Comparison of ENCODE assay signal across 18 mouse cellular contexts in genomic region chr5:112356322-112356721, GRCm38 (mm10). TPM values are rescaled to one million over a fixed set of nuclear protein-coding genes. Genes with fewer than 3 reads are reported as not detected.
A peak's percentile ranks its signal among the peaks of the same experiment; 100 is the strongest.
DNase-seq lines count a peak whose midpoint lies in the region; ATAC-seq and TF ChIP-seq lines count a peak whose summit lies in the region.
"Had no signal": no experiment of that assay in that cellular context is flagged by ENCODE, and none has a peak within 500 bp of the region (broad histone marks: within the 10 kb centered on the region; RNA-seq: fewer than 3 reads in every experiment).

No protein-coding gene starts in this region.

- H3K9me3 ChIP-seq in lung, postnatal 0 days (ENCODE audit: low read length): no peaks in the 10 kb centered on the region
- no peaks in the 10 kb centered on the region for H3K9me3 ChIP-seq in neural tube, embryonic 15.5 days (replicated peaks)
- H3K9me3 ChIP-seq: heart, embryonic 15.5 days; neural tube, embryonic 13.5 days had no signal

- no peak overlapping the region for H3K4me2 ChIP-seq in lung, postnatal 0 days (replicated peaks; ENCODE audit: low read depth, low read length)
- no peak overlapping the region for H3K4me2 ChIP-seq in neural tube, embryonic 15.5 days
- H3K4me2 ChIP-seq: heart, embryonic 15.5 days; neural tube, embryonic 13.5 days had no signal

- DNase-seq in adrenal gland, postnatal 36 days: peak; percentile 11 to 43
- DNase-seq in adrenal gland, postnatal 14 days: no peak
- DNase-seq in layer of hippocampus, adult 2 months (ENCODE audit: low spot score in 2 of 2): no peak
- DNase-seq in layer of hippocampus, adult 8-10 months (ENCODE audit: low spot score in 2 of 2): no peak
- DNase-seq in heart, postnatal 4 days: peak; percentile 24
- DNase-seq in lung, postnatal 0 days (ENCODE audit: low spot score): peak; percentile 5
- no peak for DNase-seq in gastrocnemius, postnatal 14 days
- DNase-seq: gastrocnemius, adult 2 months; retina, postnatal 1 day; thymus, adult 18-20 months had no signal

- no peak overlapping the region for H3K4me3 ChIP-seq in layer of hippocampus, adult 2 months
- no peak overlapping the region for H3K4me3 ChIP-seq in lung, postnatal 0 days (ENCODE audit: low read depth, low read length)
- no peak overlapping the region for H3K4me3 ChIP-seq in neural tube, embryonic 15.5 days (replicated peaks)
- H3K4me3 ChIP-seq: gastrocnemius, adult 2 months; heart, embryonic 15.5 days; neural tube, embryonic 13.5 days had no signal

- no peaks in the 10 kb centered on the region for H3K27me3 ChIP-seq in lung, postnatal 0 days (replicated peaks; ENCODE audit: insufficient read depth, low read length)
- H3K27me3 ChIP-seq in neural tube, embryonic 15.5 days (replicated peaks): no peaks in the 10 kb centered on the region
- H3K27me3 ChIP-seq: heart, embryonic 15.5 days; neural tube, embryonic 13.5 days had no signal

- TF ChIP-seq CTCF in layer of hippocampus, adult 2 months (conservative IDR thresholded peaks at IDR 0.05): no peak
- no peak for TF ChIP-seq CTCF in lung, postnatal 0 days (IDR thresholded peaks at IDR 0.05)

- no peaks in the 10 kb centered on the region for H3K4me1 ChIP-seq in lung, postnatal 0 days (ENCODE audit: insufficient read depth, low read depth, low read length)
- no peaks in the 10 kb centered on the region for H3K4me1 ChIP-seq in neural tube, embryonic 15.5 days
- H3K4me1 ChIP-seq: heart, embryonic 15.5 days; neural tube, embryonic 13.5 days had no signal

- peak; percentile 59 for ATAC-seq in lung, postnatal 0 days
- no peak for ATAC-seq in neural tube, embryonic 15.5 days (ENCODE audit: low FRiP score)
- ATAC-seq: forebrain, embryonic 14.5 days; hindbrain, embryonic 16.5 days had no signal

- 81% methylated on average over 9 of the region's 9 CpGs for WGBS in lung, postnatal 0 days
- WGBS in neural tube, embryonic 15.5 days: 96% methylated on average over 9 of the region's 9 CpGs

- no peak for TF ChIP-seq EP300 in lung, postnatal 0 days (IDR thresholded peaks at IDR 0.05)

- H3K36me3 ChIP-seq in lung, postnatal 0 days (ENCODE audit: insufficient read depth, low read length): peaks cover 18% of the 10 kb centered on the region
- H3K36me3 ChIP-seq in neural tube, embryonic 15.5 days: peaks cover 55% of the 10 kb centered on the region

- intact Hi-C loops in gastrocnemius, postnatal 14 days (cut with DNase I; ENCODE audit: low total_unique reads): no loop called here

- H3K9ac ChIP-seq in lung, postnatal 0 days (replicated peaks; ENCODE audit: low read depth): no peak overlapping the region
- H3K9ac ChIP-seq in neural tube, embryonic 15.5 days (replicated peaks): no peak overlapping the region
- H3K9ac ChIP-seq: heart, embryonic 15.5 days; neural tube, embryonic 13.5 days had no signal

- peak overlapping the region; percentile 19; the same call in 1 of the 2 replicates for H3K27ac ChIP-seq in layer of hippocampus, adult 2 months
- no peak overlapping the region for H3K27ac ChIP-seq in lung, postnatal 0 days (ENCODE audit: low read length)
- H3K27ac ChIP-seq in neural tube, embryonic 15.5 days (replicated peaks): no peak overlapping the region
- H3K27ac ChIP-seq: gastrocnemius, adult 2 months; heart, embryonic 15.5 days; neural tube, embryonic 13.5 days had no signal

RNA-seq across cellular contexts. Expression of gene Gm6583, which starts 0.5 kb away (rescaled TPM):
- not detected for total RNA-seq in adrenal gland, postnatal 36 days (2021)
- not detected in 2 replicates for total RNA-seq in adrenal gland, postnatal 14 days (2021)
- total RNA-seq in layer of hippocampus, adult 2 months (2021): not detected
- total RNA-seq in layer of hippocampus, adult 8-10 months (2022): not detected
- total RNA-seq in heart, postnatal 4 days (2021): under 1 TPM in 1 of 2 experiments, not detected in 1; 0.11 TPM
- 0.25 and 0.31 TPM in 2 replicates for polyA plus RNA-seq in lung, postnatal 0 days (2015; fragmentation: Nextera tagmentation; extraction: Ambion mirVana)
- polyA plus RNA-seq in neural tube, embryonic 15.5 days (2015; fragmentation: Nextera tagmentation; extraction: Ambion mirVana): 0.13 and 0.22 TPM in 2 replicates
- total RNA-seq in gastrocnemius, postnatal 14 days (2021): not detected
- total RNA-seq: common myeloid progenitor, adult 5-6 weeks; gastrocnemius, adult 2 months; megakaryocyte-erythroid progenitor cell, adult 5-6 weeks had no signal
- polyA plus RNA-seq: liver, adult 2 months had no signal

RNA-seq across cellular contexts. Expression of gene Hps4, which starts 13.4 kb away (rescaled TPM):
- 10 to 100 TPM; 29.4 to 49.4 TPM for total RNA-seq in adrenal gland, postnatal 36 days (2021)
- 27.7 and 40.5 TPM in 2 replicates for total RNA-seq in adrenal gland, postnatal 14 days (2021)
- total RNA-seq in layer of hippocampus, adult 2 months (2021): 10 to 100 TPM; 30.3 to 37.5 TPM
- total RNA-seq in layer of hippocampus, adult 8-10 months (2022): 10 to 100 TPM; 37.3 to 45.1 (median 39.2) TPM
- total RNA-seq in heart, postnatal 4 days (2021): 10 to 100 TPM; 14.4 to 15.5 TPM
- 19.7 and 22.1 TPM in 2 replicates for polyA plus RNA-seq in lung, postnatal 0 days (2015; fragmentation: Nextera tagmentation; extraction: Ambion mirVana)
- polyA plus RNA-seq in neural tube, embryonic 15.5 days (2015; fragmentation: Nextera tagmentation; extraction: Ambion mirVana): 37.4 and 38.2 TPM in 2 replicates
- 1 to 10 TPM; 4.8 to 6.9 TPM for total RNA-seq in gastrocnemius, postnatal 14 days (2021)

RNA-seq across cellular contexts. Expression of gene Srrd, which starts 13.5 kb away (rescaled TPM):
- total RNA-seq in adrenal gland, postnatal 36 days (2021): 10 to 100 TPM; 35.5 to 63.7 TPM
- 23.7 and 41.2 TPM in 2 replicates for total RNA-seq in adrenal gland, postnatal 14 days (2021)
- total RNA-seq in layer of hippocampus, adult 2 months (2021): 10 to 100 TPM; 21.4 to 30.4 TPM
- total RNA-seq in layer of hippocampus, adult 8-10 months (2022): 10 to 100 TPM; 26.1 to 30.5 (median 28.1) TPM
- 10 to 100 TPM; 11.5 to 14.6 TPM for total RNA-seq in heart, postnatal 4 days (2021)
- 21.3 and 21.9 TPM in 2 replicates for polyA plus RNA-seq in lung, postnatal 0 days (2015; fragmentation: Nextera tagmentation; extraction: Ambion mirVana)
- polyA plus RNA-seq in neural tube, embryonic 15.5 days (2015; fragmentation: Nextera tagmentation; extraction: Ambion mirVana): 57.5 and 61.9 TPM in 2 replicates
- total RNA-seq in gastrocnemius, postnatal 14 days (2021): 1 to 10 TPM; 3.2 to 3.3 TPM

RNA-seq across cellular contexts. Expression of gene Tfip11, which starts 30.2 kb away (rescaled TPM):
- total RNA-seq in adrenal gland, postnatal 36 days (2021): 10 to 100 TPM; 36.3 to 37.8 TPM
- total RNA-seq in adrenal gland, postnatal 14 days (2021): 33.0 and 35.2 TPM in 2 replicates
- 10 to 100 TPM; 40.6 to 40.8 TPM for total RNA-seq in layer of hippocampus, adult 2 months (2021)
- total RNA-seq in layer of hippocampus, adult 8-10 months (2022): 10 to 100 TPM; 40.5 to 43.7 (median 42.7) TPM
- 10 to 100 TPM; 20.3 to 20.5 TPM for total RNA-seq in heart, postnatal 4 days (2021)
- 16.0 and 16.7 TPM in 2 replicates for polyA plus RNA-seq in lung, postnatal 0 days (2015; fragmentation: Nextera tagmentation; extraction: Ambion mirVana)
- polyA plus RNA-seq in neural tube, embryonic 15.5 days (2015; fragmentation: Nextera tagmentation; extraction: Ambion mirVana): 29.7 and 31.0 TPM in 2 replicates
- 10 to 100 TPM; 12.0 to 13.2 TPM for total RNA-seq in gastrocnemius, postnatal 14 days (2021)

RNA-seq across cellular contexts. Expression of gene Asphd2, which starts 38.3 kb away (rescaled TPM):
- total RNA-seq in adrenal gland, postnatal 36 days (2021): 1 to 10 TPM; 1.9 to 2.4 TPM
- 1.3 and 4.4 TPM in 2 replicates for total RNA-seq in adrenal gland, postnatal 14 days (2021)
- total RNA-seq in layer of hippocampus, adult 2 months (2021): 100 to 1,000 TPM; 223 to 224 TPM
- total RNA-seq in layer of hippocampus, adult 8-10 months (2022): 100 to 1,000 TPM; 181 to 186 (median 183) TPM
- 1 to 10 TPM; 1.4 to 1.6 TPM for total RNA-seq in heart, postnatal 4 days (2021)
- 1.9 and 2.0 TPM in 2 replicates for polyA plus RNA-seq in lung, postnatal 0 days (2015; fragmentation: Nextera tagmentation; extraction: Ambion mirVana)
- polyA plus RNA-seq in neural tube, embryonic 15.5 days (2015; fragmentation: Nextera tagmentation; extraction: Ambion mirVana): 58.3 and 89.1 TPM in 2 replicates
- total RNA-seq in gastrocnemius, postnatal 14 days (2021): 1 to 10 TPM in 1 of 2 experiments, under 1 TPM in 1; 0.33 to 1.0 TPM
- total RNA-seq: liver, adult 2 months; megakaryocyte-erythroid progenitor cell, adult 5-6 weeks had no signal
- polyA plus RNA-seq: liver, adult 2 months had no signal

Comparison
In these comparisons a context has a peak if more than half of its experiments do, and no peak if none do; other contexts are left out.
1. DNase-seq: peak in adrenal gland, postnatal 36 days (2 of 2), heart, postnatal 4 days (single experiment) and lung, postnatal 0 days (single experiment); none in adrenal gland, postnatal 14 days (single experiment), layer of hippocampus, adult 2 months (0 of 2), layer of hippocampus, adult 8-10 months (0 of 2) and gastrocnemius, postnatal 14 days (single experiment).